Mouse (Mus musculus) bone marrow, adult 2 months (tissue): ENCODE data around the gene Exoc8. TPM values are rescaled to one million over a fixed set of nuclear protein-coding genes. Genes with fewer than 3 reads are reported as not detected.

ENCODE experiments used
- H3K27ac ChIP-seq: fragments of 200-500 bp; 2 replicates; pipeline ENCODE4 v1.5.1; 2012; ENCODE audit warnings: low read depth, mild to moderate bottlenecking, control low read depth, inconsistent platforms, low read length; ENCODE audit not compliant: control insufficient read depth, poor library complexity, insufficient read depth
- H3K4me1 ChIP-seq: fragments of 200-500 bp; 2 replicates; pipeline ENCODE4 v1.6.1; 2011; ENCODE audit warnings: low read length; ENCODE audit not compliant: control insufficient read depth, insufficient read depth
- H3K4me3 ChIP-seq: fragments of 200-500 bp; replicated peaks from 2 replicates; pipeline ENCODE3; 2011; ENCODE audit warnings: mild to moderate bottlenecking, low read depth, low read length, control low read depth; ENCODE audit not compliant: control insufficient read depth
- CTCF ChIP-seq: fragments of 200-500 bp; IDR thresholded peaks from 2 replicates; pipeline ENCODE4 v1.5.1; 2011; ENCODE audit warnings: low read length, control low read depth; ENCODE audit not compliant: control insufficient read depth, insufficient read depth
- POLR2A ChIP-seq: fragments of 200-500 bp; IDR thresholded peaks from 2 replicates; pipeline ENCODE4 v1.6.1; 2011; ENCODE audit warnings: low read depth, mild to moderate bottlenecking, control low read depth, low read length, borderline replicate concordance; ENCODE audit not compliant: control insufficient read depth
- WGBS: fragments of 180-500 bp; shearing (Covaris S2); methylation state at CpG from one replicate; pipeline ENCODE4 v1.1.7; 2018; 5-methylcytosine and 5-hydroxymethylcytosine counted together
- polyA plus RNA-seq: library from polyadenylated mRNA; stranded (reverse); fragments of >200 nt; gene quantifications from 2 replicates; pipeline ENCODE4 v1.2.4, GENCODE M21; 2011; ENCODE audit warnings: low replicate concordance; ENCODE audit not compliant: missing spikeins, insufficient read depth, insufficient read length

The Exoc8 gene
- polyA plus RNA-seq, 1 experiment, result 13.3 TPM

DNA sequence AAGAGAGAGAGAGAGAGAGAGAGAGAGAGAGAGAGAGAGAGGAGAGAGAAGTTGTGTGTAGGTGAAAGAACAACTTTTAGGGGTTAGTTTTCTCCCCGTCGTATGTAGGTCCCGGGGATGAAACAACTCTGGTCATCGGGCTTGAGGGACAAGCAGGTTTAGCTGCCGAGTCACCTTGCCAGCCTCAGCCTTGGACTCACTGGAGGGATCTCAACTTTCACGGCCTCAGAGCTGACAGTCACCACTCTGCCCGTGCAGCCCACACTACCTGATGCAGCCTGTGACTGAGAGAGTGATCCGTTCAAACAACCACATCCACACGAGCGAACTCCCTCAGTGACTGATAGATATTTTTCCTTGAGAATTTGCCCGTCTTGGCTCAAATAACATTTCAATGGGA, 31.5 kb upstream of the Exoc8 start:
- Histone ChIP-seq H3K4me1 (peaks cover 15% of the 10 kb centered on the region), H3K4me3 (no peak overlapping the region), H3K27ac (no peak overlapping the region)
- WGBS, result 79% methylated on average over 11 of the region's 11 CpGs
- no peak for TF ChIP-seq POLR2A
- TF ChIP-seq CTCF, result no peak

DNA sequence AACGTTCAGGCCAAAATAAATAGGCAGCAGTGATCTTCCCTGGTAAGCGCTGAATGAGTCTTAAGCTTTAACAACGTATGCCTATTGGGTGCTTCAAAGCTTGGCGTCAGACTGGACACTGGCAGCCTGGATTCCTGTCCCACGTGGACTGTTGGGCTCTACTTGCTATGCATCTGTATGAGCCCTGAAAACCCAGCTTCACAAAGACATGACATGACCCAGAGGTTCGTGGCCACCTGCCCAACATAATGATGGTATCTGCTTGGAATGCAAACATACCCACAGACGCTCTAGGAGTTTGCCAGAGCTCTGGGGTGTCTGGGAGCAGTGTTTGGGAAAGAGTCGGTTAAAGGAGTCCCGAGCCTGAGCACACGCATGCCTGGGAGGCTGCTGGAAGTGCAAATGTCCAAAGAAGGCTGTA, 28.9 kb upstream of the Exoc8 start:
- no peak overlapping the region for H3K4me3 ChIP-seq
- 61% methylated on average over 10 of the region's 10 CpGs for WGBS
- no peak for TF ChIP-seq CTCF
- TF ChIP-seq POLR2A, result no peak
- peaks cover 24% of the 10 kb centered on the region for H3K4me1 ChIP-seq
- no peak overlapping the region for H3K27ac ChIP-seq

DNA sequence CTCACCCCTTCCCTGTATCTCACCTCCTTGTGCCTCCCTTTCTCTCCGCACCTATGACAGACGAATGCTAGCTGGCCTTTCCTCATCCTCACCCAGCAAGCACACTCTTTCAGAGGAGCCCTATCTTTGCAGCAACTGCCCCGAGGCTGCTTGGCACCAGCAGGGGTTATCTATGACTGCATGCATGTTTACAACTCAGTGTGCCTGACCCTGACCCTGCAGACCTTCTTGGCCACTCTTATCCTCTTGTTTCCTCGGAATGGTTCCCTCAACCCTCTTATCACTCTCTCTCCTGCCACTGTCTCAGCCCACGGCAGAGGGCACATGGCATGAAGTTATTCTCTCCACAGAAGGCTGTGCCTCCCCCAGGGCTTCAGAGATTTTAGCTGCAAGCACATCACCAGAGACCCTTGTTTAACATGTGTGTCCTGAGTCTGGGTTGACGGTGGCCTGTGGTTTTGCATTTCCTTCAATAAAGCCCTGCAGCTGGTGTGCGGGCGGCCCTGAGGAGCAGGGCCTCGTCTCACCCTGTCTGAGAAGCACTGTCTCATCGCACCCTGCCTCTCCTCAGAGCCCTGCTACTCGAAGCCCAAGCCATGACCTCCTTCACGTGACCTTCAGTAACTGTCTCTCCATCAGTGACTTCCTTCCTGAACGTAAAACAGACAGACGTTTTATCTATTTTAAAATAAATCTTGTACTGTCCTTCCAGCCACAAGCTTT, 28.2 kb upstream of the Exoc8 start:
- Histone ChIP-seq H3K4me3 (no peak overlapping the region), H3K27ac (0 out of 2 replicates have a peak overlapping the region, but pooled peaks have one; percentile 4), H3K4me1 (peaks cover 27% of the 10 kb centered on the region)
- WGBS, result 21% methylated on average over 14 of the region's 14 CpGs
- no peak for TF ChIP-seq CTCF
- TF ChIP-seq POLR2A, result no peak

DNA sequence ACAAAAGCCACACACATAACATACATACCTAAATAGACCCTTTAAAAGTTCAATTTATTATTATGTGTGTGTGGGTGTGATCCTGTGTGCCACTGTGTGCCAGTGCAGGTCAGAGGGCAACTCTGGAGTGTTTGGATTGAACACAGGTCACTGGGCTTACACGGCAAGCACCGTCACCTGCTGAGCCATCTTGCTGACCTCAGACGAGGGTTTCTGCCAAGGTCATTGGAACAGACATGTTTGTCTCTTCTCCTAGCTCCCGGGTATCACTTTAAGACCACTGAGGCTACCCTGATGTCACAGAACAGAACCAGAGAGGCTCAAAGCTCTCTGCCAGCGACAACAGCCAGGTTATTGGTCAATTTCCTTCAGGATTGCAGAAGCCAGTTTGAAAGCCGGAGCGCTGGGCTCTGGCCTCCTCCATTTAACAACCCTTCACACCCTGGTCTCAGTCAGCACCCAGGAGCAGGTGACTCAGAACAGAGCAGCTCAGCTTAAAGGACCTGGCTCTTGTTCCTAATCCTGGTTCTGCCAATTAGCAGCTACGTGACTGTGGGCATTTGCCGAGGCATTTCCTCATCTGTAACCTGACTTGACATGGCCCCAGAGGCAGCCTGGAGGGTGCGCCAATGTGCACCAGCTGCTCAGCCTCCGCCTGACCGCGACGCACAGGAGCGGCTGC, 26.6 kb upstream of the Exoc8 start:
- Histone ChIP-seq H3K27ac (peak overlapping the region; percentile 13; the same call in 1 of the 2 replicates), H3K4me1 (peaks cover 27% of the 10 kb centered on the region), H3K4me3 (no peak overlapping the region)
- 63% methylated on average over 15 of the region's 15 CpGs for WGBS
- TF ChIP-seq CTCF, result no peak
- no peak for TF ChIP-seq POLR2A

DNA sequence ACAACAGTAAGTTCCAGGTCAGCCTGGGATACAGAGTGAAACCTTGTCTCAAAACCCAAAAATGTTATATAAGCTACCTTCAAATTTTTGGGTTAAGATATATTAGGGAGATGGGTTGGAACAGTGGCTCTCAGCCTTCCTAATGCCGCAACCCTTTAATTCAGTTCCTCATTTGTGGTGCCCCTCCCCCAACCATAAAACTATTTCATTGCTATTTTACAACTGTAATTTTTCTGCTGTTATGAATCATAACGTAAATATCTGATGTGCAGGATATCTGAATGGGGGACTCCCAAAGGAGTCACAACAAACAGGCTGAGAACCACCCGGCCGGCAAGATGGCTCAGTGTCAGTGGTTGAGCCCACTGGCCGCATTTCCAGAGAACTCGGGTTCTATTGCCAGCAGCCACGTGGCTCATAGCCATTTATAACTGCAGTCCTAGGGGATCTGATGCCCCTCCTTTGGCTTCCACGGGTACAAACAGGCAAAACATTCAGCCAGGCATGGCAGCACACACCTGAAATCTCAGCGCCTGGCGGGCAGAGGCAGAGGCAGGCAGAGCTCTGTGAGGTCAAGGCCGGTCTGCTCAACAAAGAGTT, 25.1 kb upstream of the Exoc8 start:
- 32% methylated on average over 11 of the region's 11 CpGs for WGBS
- no peak overlapping the region for H3K27ac ChIP-seq

DNA sequence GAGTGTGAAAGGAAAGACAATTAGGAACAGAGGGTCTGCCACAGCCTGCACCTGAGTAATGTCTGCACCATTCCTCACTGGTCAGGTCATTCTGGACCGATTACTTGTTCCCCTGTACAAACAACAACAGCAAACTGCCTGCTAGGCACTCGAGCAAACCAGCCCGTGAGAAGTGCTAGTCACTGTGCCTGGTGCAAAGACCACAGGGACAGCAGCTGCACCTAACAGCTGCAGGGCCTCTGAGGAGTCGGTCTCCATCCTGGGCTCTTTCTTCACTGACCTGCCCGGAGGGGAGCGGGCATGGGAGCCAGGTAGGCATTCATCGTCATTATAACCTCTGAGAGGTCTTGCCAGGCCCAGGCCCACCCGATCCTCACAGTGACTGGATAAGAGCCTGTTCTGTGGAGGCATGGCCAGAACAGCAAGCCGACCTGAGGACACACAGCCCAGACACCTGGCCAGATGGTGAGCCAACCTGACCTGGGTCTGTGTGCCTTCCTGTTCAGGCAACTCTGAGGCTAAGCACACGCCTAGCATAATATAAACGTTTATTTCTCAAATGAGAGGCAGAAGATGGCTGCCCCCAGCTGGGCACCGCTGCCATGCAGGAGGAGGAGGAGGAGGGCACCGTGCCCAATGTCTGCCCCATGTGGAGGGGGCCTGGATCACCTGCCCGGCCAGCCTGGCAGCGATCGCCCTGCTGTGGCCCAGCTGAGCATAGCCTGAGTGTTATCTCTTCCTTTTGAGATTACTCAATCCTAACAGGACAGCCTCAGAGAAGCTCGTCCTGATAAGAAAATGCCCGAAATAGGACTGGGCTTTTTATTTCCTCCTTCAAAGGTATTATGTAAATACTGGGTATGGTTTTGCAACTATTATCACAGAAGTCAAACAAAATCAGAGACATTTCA, 24.1 kb upstream of the Exoc8 start:
- TF ChIP-seq POLR2A, result no peak
- 0 out of 2 replicates have a peak, but pooled peaks have one; percentile 13 for TF ChIP-seq CTCF
- Histone ChIP-seq H3K27ac (peak overlapping the region; percentile 3; the same call in 1 of the 2 replicates), H3K4me3 (peak overlapping the region; percentile 4), H3K4me1 (peaks cover 24% of the 10 kb centered on the region)
- 25% methylated on average over 18 of the region's 18 CpGs for WGBS

More for the DNA sequence above, 25.1 kb upstream of the Exoc8 start:
- Histone ChIP-seq H3K4me3 (no peak overlapping the region), H3K4me1 (peaks cover 27% of the 10 kb centered on the region)
- no peak for TF ChIP-seq CTCF
- TF ChIP-seq POLR2A, result no peak

DNA sequence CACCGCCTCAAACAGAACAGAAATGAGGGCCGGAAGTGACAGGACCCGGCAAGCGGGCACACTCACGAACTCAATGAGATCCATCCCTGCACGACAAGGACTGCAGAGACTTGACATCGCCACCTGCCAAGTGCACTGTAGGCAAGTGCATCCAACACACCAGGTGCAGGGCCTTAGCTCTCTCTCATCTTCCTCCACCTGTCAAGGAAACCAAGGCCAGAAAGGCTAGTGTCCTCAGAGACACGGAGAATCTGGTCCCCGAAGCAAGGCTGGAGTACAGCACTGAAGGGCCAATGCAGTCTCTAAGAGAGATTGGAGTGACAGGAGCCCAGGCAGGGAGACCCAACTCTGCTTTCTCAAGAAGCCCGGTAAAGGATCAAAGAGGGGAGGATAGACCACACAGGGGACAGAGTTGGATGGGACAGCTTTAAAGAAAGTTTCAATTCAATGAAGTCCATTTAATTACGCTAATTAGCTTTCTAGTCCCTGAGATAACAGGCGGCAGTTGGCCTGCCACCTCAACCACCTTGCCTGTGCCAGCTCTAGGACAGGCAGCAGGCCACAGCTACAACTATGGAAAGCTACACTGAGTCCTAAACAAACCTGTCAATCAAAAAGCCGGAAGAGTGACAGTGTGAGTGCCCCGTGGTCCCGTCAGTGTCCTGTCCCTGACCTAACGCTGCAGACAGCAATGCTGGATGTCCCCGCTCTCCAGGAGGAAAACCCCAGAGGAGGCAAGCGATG, 20.4 kb upstream of the Exoc8 start:
- TF ChIP-seq CTCF (no peak), POLR2A (no peak)
- WGBS, result 88% methylated on average over 18 of the region's 18 CpGs

More for the DNA sequence above, 20.4 kb upstream of the Exoc8 start:
- H3K4me3 ChIP-seq, result no peak overlapping the region
- no peak overlapping the region for H3K27ac ChIP-seq
- peaks cover 11% of the 10 kb centered on the region for H3K4me1 ChIP-seq
